Mouse (Mus musculus) ES-E14 (cell line): Measurements from ENCODE around the gene Scrg1. TPM values are rescaled to one million over a fixed set of nuclear protein-coding genes. Genes with fewer than 3 reads are reported as not detected.
"Not testable (repeated sequence)": the region's sequence is repeated elsewhere in the genome, so short reads cannot be mapped to it uniquely, and the experiment has no call there.

ENCODE experiments used
- DNase-seq: peaks from one replicate; pipeline ENCODE4 v3.0.0-alpha.2; 2013; ENCODE audit warnings: low read depth, low spot score
- H3K27ac ChIP-seq: 2 replicates; pipeline ENCODE4 v1.5.1; 2012; ENCODE audit warnings: low read depth, mild to moderate bottlenecking, low read length, moderate library complexity, mixed read lengths; ENCODE audit not compliant: poor library complexity, insufficient read depth, severe bottlenecking
- H3K36me3 ChIP-seq: 2 replicates; pipeline ENCODE4 v1.6.1; 2012; ENCODE audit warnings: mild to moderate bottlenecking, low read length, moderate library complexity, mixed read lengths; ENCODE audit not compliant: control insufficient read depth, poor library complexity, insufficient read depth, severe bottlenecking
- H3K4me1 ChIP-seq, 2 experiments: fragments of 150-350 bp in 1 of 2; sonication (generic) in 1 of 2; 2 replicates each; pipeline ENCODE4 v1.6.1; 2012; ENCODE audit warnings: low read length in 2 of 2, mild to moderate bottlenecking in 1 of 2, mixed read lengths in 1 of 2; ENCODE audit not compliant: control insufficient read depth in 2 of 2, insufficient read depth in 2 of 2, poor library complexity in 1 of 2
- H3K4me3 ChIP-seq, 2 experiments: fragments of 150-350 bp in 1 of 2; sonication (generic) in 1 of 2; 2 replicates each; pipeline ENCODE4 v1.5.1; 2012; ENCODE audit warnings: low read length in 2 of 2, low read depth in 1 of 2, mild to moderate bottlenecking in 1 of 2, mixed read lengths in 1 of 2; ENCODE audit not compliant: insufficient read depth in 1 of 2, poor library complexity in 1 of 2, severe bottlenecking in 1 of 2
- H3K9ac ChIP-seq: 2 replicates; pipeline ENCODE4 v1.6.1; 2012; ENCODE audit warnings: low read depth, mild to moderate bottlenecking, low read length, mixed read lengths; ENCODE audit not compliant: poor library complexity, insufficient read depth, severe bottlenecking
- H3K9me3 ChIP-seq: fragments of 150-350 bp; sonication (generic); 2 replicates; pipeline ENCODE4 v1.6.1; 2012; ENCODE audit warnings: low read depth, mild to moderate bottlenecking, low read length; ENCODE audit not compliant: control insufficient read depth, insufficient read depth
- CHD2 ChIP-seq: IDR thresholded peaks from 2 replicates; pipeline ENCODE4 v1.6.1; 2014; ENCODE audit warnings: mild to moderate bottlenecking, low read depth, low read length, inconsistent platforms
- HCFC1 ChIP-seq: IDR thresholded peaks from 2 replicates; pipeline ENCODE4 v1.6.1; 2012; ENCODE audit warnings: low read length, inconsistent platforms, borderline replicate concordance; ENCODE audit not compliant: insufficient read depth
- MAFK ChIP-seq: IDR thresholded peaks from 2 replicates; pipeline ENCODE4 v1.6.1; 2014; ENCODE audit warnings: mild to moderate bottlenecking, low read depth, low read length, inconsistent platforms; ENCODE audit not compliant: insufficient read depth
- ZC3H11A ChIP-seq: IDR thresholded peaks from 2 replicates; pipeline ENCODE4 v1.6.1; 2012; ENCODE audit warnings: low read depth, mild to moderate bottlenecking, inconsistent platforms, low read length, borderline replicate concordance
- ZNF384 ChIP-seq: IDR thresholded peaks from 2 replicates; pipeline ENCODE4 v1.6.1; 2012; ENCODE audit warnings: low read depth, low read length, inconsistent platforms
- in situ Hi-C, 2 experiments: fragments of 600-800 bp; cut with MboI; formaldehyde crosslinking; loops; one replicate each; pipeline ENCODE4 v1.15.1; 2025; ENCODE audit warnings: low sequenced_read_pairs in 2 of 2, inconsistent platforms in 1 of 2; ENCODE audit not compliant: unreplicated experiment in 2 of 2
- total RNA-seq: library from RNA; depleted of rRNA; stranded (reverse); fragments of 300-350 nt; gene quantifications from 2 replicates; pipeline ENCODE4 v1.2.3, GENCODE M21; 2012

Scrg1 gene
- total RNA-seq, 1 experiment, result not detected

DNA sequence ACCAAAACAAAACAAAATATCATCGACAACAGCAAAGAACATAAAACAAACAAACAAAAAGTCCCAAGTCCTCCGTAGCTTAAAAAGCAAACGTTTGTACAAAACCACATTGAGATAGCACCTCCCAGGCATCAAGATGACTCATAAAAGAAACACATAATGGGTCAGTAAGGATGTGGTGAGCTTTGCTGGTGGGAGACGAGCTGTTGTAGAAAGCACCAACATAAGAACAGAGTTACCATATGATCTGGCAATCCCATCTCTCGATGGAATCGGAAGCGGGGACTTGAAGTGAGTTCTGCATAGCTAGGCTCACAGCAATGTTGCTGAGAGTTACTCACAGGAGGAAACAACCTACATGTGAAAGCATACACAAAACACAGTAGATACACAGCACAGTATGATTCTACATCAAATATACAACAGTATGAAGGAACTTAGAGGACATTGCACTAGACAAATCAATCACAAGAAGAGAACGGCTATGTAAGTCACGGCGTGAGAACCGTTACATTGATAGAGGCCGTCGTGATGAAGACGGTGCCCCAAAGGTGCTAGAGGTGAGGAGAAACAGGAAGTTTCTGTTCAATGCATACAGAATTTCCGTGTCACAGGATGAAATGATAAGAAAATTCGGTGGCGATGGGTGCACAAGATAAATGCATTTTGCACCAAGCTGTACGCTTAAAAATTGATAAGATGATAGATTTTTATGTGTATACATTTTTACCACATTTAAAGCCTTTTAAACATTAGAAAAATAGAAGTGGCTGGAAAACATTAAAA, 27.9 kb upstream of the Scrg1 start:
- no peak overlapping the region for H3K9ac ChIP-seq
- TF ChIP-seq MAFK (no peak), ZC3H11A (no peak), CHD2 (no peak), ZNF384 (no peak), HCFC1 (no peak)
- H3K4me1 ChIP-seq, result no peaks in the 10 kb centered on the region
- H3K4me3 ChIP-seq, result no peak overlapping the region
- DNase-seq, result no peak
- no peaks in the 10 kb centered on the region for H3K36me3 ChIP-seq
- H3K9me3 ChIP-seq, result no peaks in the 10 kb centered on the region
- H3K27ac ChIP-seq, result no peak overlapping the region
- in situ Hi-C loops, result loop anchor here (5.0 to 25.0 kb wide), 2 partner anchors 360 to 370 kb away; no protein-coding TSS in a partner anchor

DNA sequence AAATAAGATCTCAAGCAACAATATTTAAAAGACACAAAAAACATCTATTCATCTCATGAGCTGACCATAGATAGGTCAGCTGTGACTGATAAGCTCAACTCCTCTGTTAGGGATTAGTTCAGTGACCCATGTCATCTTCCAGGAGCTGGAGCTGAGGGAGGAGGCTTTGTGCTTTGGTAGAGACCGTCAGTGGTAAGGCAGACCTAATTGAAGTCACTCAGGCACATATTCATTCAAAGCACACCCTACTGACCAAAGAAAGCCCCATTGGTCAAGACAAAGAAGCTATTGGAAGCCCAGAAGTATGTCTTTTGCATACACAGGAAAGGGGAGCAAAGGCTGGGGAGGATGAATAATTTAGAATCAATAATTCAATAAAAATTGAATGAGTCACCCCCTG, 27.2 kb upstream of the Scrg1 start:
- TF ChIP-seq MAFK (no peak), CHD2 (no peak)
- H3K27ac ChIP-seq, result no peak overlapping the region
- no peak overlapping the region for H3K9ac ChIP-seq
- no peaks in the 10 kb centered on the region for H3K36me3 ChIP-seq
- H3K4me3 ChIP-seq, result no peak overlapping the region
- H3K4me1 ChIP-seq, result no peaks in the 10 kb centered on the region
- H3K9me3 ChIP-seq, result no peaks in the 10 kb centered on the region
- DNase-seq, result no peak
- in situ Hi-C loops, result loop anchor here (5.0 to 25.0 kb wide), 2 partner anchors 359 to 369 kb away; no protein-coding TSS in a partner anchor

DNA sequence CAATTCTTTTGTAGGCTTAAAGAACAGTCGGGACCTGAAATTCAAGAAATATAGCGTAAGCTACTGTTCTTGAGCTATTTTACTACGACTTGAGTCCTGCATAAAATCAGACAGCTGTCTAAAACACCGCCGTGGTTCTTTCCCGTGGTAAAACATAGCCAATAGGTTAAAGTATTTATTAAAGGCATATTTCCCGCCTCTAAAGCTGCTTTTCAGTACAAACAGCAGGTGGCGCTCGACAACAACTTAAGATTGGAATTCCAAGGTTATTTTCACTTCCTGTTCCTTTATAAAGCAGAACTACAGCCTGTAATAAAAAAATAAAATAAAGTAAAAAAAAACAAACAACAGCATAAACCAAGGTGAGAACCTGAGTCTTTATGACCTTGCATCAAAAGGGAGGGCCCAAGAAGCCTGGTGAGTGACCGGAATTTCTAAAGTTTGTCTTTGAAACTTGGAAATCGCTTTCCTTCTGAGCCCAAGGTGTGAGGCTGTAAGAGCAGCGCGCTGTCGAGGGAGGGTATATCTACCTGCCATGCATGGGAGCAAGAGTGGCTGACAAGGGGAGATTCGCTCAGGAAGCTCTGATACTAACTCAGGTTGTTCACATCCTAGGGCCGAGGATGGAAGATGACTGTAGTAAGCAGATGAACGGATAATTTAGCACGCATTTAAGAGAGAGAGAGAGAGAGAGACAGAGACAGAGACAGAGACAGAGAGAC, 26.4 kb upstream of the Scrg1 start:
- Histone ChIP-seq H3K9me3 (no peaks in the 10 kb centered on the region), H3K36me3 (no peaks in the 10 kb centered on the region), H3K4me1 (no peaks in the 10 kb centered on the region), H3K4me3 (no peak overlapping the region), H3K9ac (no peak overlapping the region), H3K27ac (no peak overlapping the region)
- DNase-seq, result peak; percentile 60
- TF ChIP-seq ZNF384, result no peak
- TF ChIP-seq HCFC1, result no peak
- TF ChIP-seq MAFK, result no peak
- peak; percentile 88 for TF ChIP-seq ZC3H11A
- no peak for TF ChIP-seq CHD2
- in situ Hi-C loops, result loop anchor here (5.0 to 25.0 kb wide), 2 partner anchors 358 to 368 kb away; no protein-coding TSS in a partner anchor

DNA sequence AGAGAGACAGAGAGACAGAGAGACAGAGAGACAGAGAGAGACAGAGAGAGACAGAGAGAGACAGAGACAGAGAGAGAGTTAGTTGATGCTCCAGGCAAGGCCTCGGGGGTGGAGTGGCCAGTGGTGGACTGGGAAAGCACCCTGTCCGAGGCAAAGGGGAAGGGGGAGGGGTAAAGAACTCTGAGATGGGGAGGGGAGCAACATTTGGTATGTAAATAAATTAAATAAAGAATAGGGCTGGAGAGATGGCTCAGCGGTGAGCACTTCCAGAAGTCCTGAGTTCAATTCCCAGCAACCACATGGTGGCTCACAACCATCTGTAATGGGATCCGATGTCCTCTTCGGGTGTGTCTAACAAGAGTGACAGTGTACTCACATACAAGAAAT, 25.8 kb upstream of the Scrg1 start:
- in situ Hi-C loops, result loop anchor here (5.0 to 25.0 kb wide), 3 partner anchors 102 to 367 kb away; no protein-coding TSS in a partner anchor
- not testable (repeated sequence) for H3K9me3 ChIP-seq, H3K36me3 ChIP-seq, H3K4me1 ChIP-seq, DNase-seq, H3K27ac ChIP-seq, H3K9ac ChIP-seq, H3K4me3 ChIP-seq
